ENCODE assay signal across 9 mouse cellular contexts in the genomic region with DNA sequence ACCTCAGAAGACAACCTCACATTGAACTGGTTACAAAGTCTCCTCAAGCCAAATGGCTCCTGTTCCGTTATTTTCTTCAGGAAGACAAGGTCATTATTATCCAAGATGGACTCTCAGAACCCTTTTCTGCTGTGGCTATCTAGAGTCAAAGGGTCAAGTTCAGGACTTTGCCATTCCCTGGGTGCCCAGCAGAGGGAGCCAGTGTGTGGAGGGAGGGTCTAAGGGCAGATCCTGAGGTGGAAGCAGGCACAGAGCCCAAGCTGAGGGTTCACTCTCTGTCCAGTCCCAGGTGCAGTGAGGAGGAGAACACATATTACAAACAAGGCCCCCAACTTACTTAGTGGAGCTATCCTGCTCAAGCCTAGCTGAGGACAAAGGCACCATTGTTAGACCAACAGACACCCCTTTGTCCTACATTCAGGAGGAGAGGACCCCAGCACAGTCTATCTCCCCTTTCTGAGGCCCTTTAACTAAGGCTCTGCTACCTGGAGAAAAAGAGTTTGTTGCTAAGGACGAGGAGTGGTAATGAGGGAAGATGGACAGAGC. TPM values are rescaled to one million over a fixed set of nuclear protein-coding genes. Genes with fewer than 3 reads are reported as not detected.
A peak's percentile ranks its signal among the peaks of the same experiment; 100 is the strongest.
DNase-seq lines count a peak whose midpoint lies in the region; ATAC-seq and TF ChIP-seq lines count a peak whose summit lies in the region.
"Had no signal": no experiment of that assay in that cellular context is flagged by ENCODE, and none has a peak within 500 bp of the region (broad histone marks: within the 10 kb centered on the region; RNA-seq: fewer than 3 reads in every experiment).

No protein-coding gene starts in this region.

- peaks cover 2% of the 10 kb centered on the region; the same call in 1 of the 2 replicates for H3K4me1 ChIP-seq in bone marrow macrophage, adult 2 months (ENCODE audit: control insufficient read depth, insufficient read depth, low read length)
- no peaks in the 10 kb centered on the region for H3K4me1 ChIP-seq in intestine, postnatal 0 days (replicated peaks; ENCODE audit: control insufficient read depth, insufficient read depth, low read length)
- peaks cover 26% of the 10 kb centered on the region for H3K4me1 ChIP-seq in liver, postnatal 0 days (ENCODE audit: insufficient read depth)

- 0 out of 2 replicates have a peak, but pooled peaks have one; percentile 12 for ATAC-seq in intestine, postnatal 0 days
- peak; percentile 19; the same call in 1 of the 2 replicates for ATAC-seq in liver, postnatal 0 days

- intact Hi-C loops in gastrocnemius, adult 2 months (cut with DNase I), result loop anchor here (1.0 to 2.0 kb wide), 2 partner anchors 31 to 57 kb away; no protein-coding TSS in a partner anchor

- WGBS in intestine, postnatal 0 days, result 22% methylated on average over 2 of the region's 2 CpGs
- WGBS in liver, postnatal 0 days (ENCODE audit: insufficient replicate concordance), result 26% methylated on average over 2 of the region's 2 CpGs

- peak; percentile 63 for DNase-seq in ovary, postnatal 14 days (ENCODE audit: low spot score)
- DNase-seq in ovary, postnatal 10 days (ENCODE audit: low spot score), result no peak
- peak; percentile 85 for DNase-seq in gastrocnemius, adult 2 months
- peak; percentile 92 for DNase-seq in liver, postnatal 0 days
- DNase-seq in retina, postnatal 7 days (ENCODE audit: low read depth, low spot score), result peak; percentile 33
- peak; percentile 58 to 74 for DNase-seq in urinary bladder, postnatal 4 days (ENCODE audit: low spot score in 2 of 2)

- no peaks in the 10 kb centered on the region for H3K9me3 ChIP-seq in intestine, postnatal 0 days (ENCODE audit: control insufficient read depth)
- no peaks in the 10 kb centered on the region for H3K9me3 ChIP-seq in liver, postnatal 0 days (ENCODE audit: low read length)
- H3K9me3 ChIP-seq: stomach, embryonic 15.5 days had no signal

- TF ChIP-seq EP300 in liver, postnatal 0 days (IDR thresholded peaks at IDR 0.05; ENCODE audit: low read depth), result no peak

- H3K4me2 ChIP-seq in intestine, postnatal 0 days (replicated peaks; ENCODE audit: low read depth), result no peak overlapping the region
- H3K4me2 ChIP-seq in liver, postnatal 0 days (ENCODE audit: low read depth, low read length), result peak overlapping the region; percentile 81
- H3K4me2 ChIP-seq: stomach, embryonic 15.5 days had no signal

- H3K27ac ChIP-seq in bone marrow macrophage, adult 2 months (ENCODE audit: insufficient read depth, low read depth, low read length), result no peak overlapping the region
- H3K27ac ChIP-seq in gastrocnemius, adult 2 months, result no peak overlapping the region
- H3K27ac ChIP-seq in intestine, postnatal 0 days (ENCODE audit: low read depth, low read length), result no peak overlapping the region
- H3K27ac ChIP-seq in liver, postnatal 0 days (ENCODE audit: low read depth), result peak overlapping the region; percentile 91
- H3K27ac ChIP-seq: stomach, embryonic 15.5 days had no signal

- no peaks in the 10 kb centered on the region for H3K27me3 ChIP-seq in intestine, postnatal 0 days (replicated peaks; ENCODE audit: control insufficient read depth, insufficient read depth, low read length)
- no peaks in the 10 kb centered on the region for H3K27me3 ChIP-seq in liver, postnatal 0 days (ENCODE audit: insufficient read depth, low read length)
- H3K27me3 ChIP-seq: stomach, embryonic 15.5 days had no signal

- peak; percentile 96 for TF ChIP-seq CTCF in bone marrow macrophage, adult 2 months (IDR thresholded peaks at IDR 0.05; ENCODE audit: low read depth, low read length)
- TF ChIP-seq CTCF in gastrocnemius, adult 2 months (IDR thresholded peaks at IDR 0.05), result peak; percentile 96
- TF ChIP-seq CTCF in intestine, postnatal 0 days (IDR thresholded peaks at IDR 0.05; ENCODE audit: low read depth), result peak; percentile 95
- TF ChIP-seq CTCF in liver, postnatal 0 days (IDR thresholded peaks at IDR 0.05; ENCODE audit: low read depth), result peak; percentile 99

- H3K36me3 ChIP-seq in intestine, postnatal 0 days (ENCODE audit: control insufficient read depth, insufficient read depth), result peaks cover 35% of the 10 kb centered on the region
- peaks cover 61% of the 10 kb centered on the region for H3K36me3 ChIP-seq in liver, postnatal 0 days (replicated peaks; ENCODE audit: insufficient read depth, low read length)

- no peak overlapping the region for H3K4me3 ChIP-seq in bone marrow macrophage, adult 2 months (ENCODE audit: insufficient read depth, low read length)
- H3K4me3 ChIP-seq in gastrocnemius, adult 2 months, result no peak overlapping the region
- H3K4me3 ChIP-seq in intestine, postnatal 0 days (ENCODE audit: low read depth, low read length), result no peak overlapping the region
- peak overlapping the region; percentile 67 for H3K4me3 ChIP-seq in liver, postnatal 0 days (ENCODE audit: low read depth, low read length)
- H3K4me3 ChIP-seq: stomach, embryonic 15.5 days had no signal

- no peak overlapping the region for H3K9ac ChIP-seq in intestine, postnatal 0 days (ENCODE audit: low read depth, low read length)
- H3K9ac ChIP-seq in liver, postnatal 0 days (replicated peaks), result peak overlapping the region; percentile 83
- H3K9ac ChIP-seq: stomach, embryonic 15.5 days had no signal

- TF ChIP-seq POLR2A in bone marrow macrophage, adult 2 months (IDR thresholded peaks at IDR 0.05; ENCODE audit: borderline replicate concordance, low read depth, low read length), result no peak

RNA-seq across cellular contexts. Expression of gene Nfe2, which starts 7.9 kb away (rescaled TPM):
- polyA plus RNA-seq in bone marrow macrophage, adult 2 months (2012; ENCODE audit: insufficient read depth, insufficient read length, missing spikeins), result 0.88 and 1.7 TPM in 2 replicates
- total RNA-seq in gastrocnemius, adult 2 months (2021), result not detected
- 0.82 and 0.90 TPM in 2 replicates for polyA plus RNA-seq in intestine, postnatal 0 days (2015; fragmentation: Nextera tagmentation; extraction: Ambion mirVana)
- 85.8 and 89.1 TPM in 2 replicates for polyA plus RNA-seq in liver, postnatal 0 days (2015; fragmentation: Nextera tagmentation; extraction: Ambion mirVana)

RNA-seq across cellular contexts. Expression of gene Hnrnpa1, which starts 10.0 kb away (rescaled TPM):
- 154 and 160 TPM in 2 replicates for polyA plus RNA-seq in bone marrow macrophage, adult 2 months (2012; ENCODE audit: insufficient read depth, insufficient read length, missing spikeins)
- 10 to 100 TPM; 93.9 to 98.7 TPM for total RNA-seq in gastrocnemius, adult 2 months (2021)
- 219 and 224 TPM in 2 replicates for polyA plus RNA-seq in intestine, postnatal 0 days (2015; fragmentation: Nextera tagmentation; extraction: Ambion mirVana)
- 126 and 151 TPM in 2 replicates for polyA plus RNA-seq in liver, postnatal 0 days (2015; fragmentation: Nextera tagmentation; extraction: Ambion mirVana)

RNA-seq across cellular contexts. Expression of gene Cbx5, which starts 10.7 kb away (rescaled TPM):
- 33.5 and 37.2 TPM in 2 replicates for polyA plus RNA-seq in bone marrow macrophage, adult 2 months (2012; ENCODE audit: insufficient read depth, insufficient read length, missing spikeins)
- total RNA-seq in gastrocnemius, adult 2 months (2021), result 10 to 100 TPM; 24.4 to 36.6 TPM
- polyA plus RNA-seq in intestine, postnatal 0 days (2015; fragmentation: Nextera tagmentation; extraction: Ambion mirVana), result 24.0 TPM in 2 replicates
- 19.0 and 23.3 TPM in 2 replicates for polyA plus RNA-seq in liver, postnatal 0 days (2015; fragmentation: Nextera tagmentation; extraction: Ambion mirVana)

RNA-seq across cellular contexts. Expression of gene Copz1, which starts 22.2 kb away (rescaled TPM):
- 129 and 132 TPM in 2 replicates for polyA plus RNA-seq in bone marrow macrophage, adult 2 months (2012; ENCODE audit: insufficient read depth, insufficient read length, missing spikeins)
- total RNA-seq in gastrocnemius, adult 2 months (2021), result 10 to 100 TPM; 38.5 to 41.4 TPM
- 248 and 253 TPM in 2 replicates for polyA plus RNA-seq in intestine, postnatal 0 days (2015; fragmentation: Nextera tagmentation; extraction: Ambion mirVana)
- polyA plus RNA-seq in liver, postnatal 0 days (2015; fragmentation: Nextera tagmentation; extraction: Ambion mirVana), result 110 and 121 TPM in 2 replicates

Comparison
In these comparisons a context has a peak if more than half of its experiments do, and no peak if none do; other contexts are left out.
1. RNA of gene Nfe2, which starts 7.9 kb away (polyA plus RNA-seq): 85.8 to 89.1 TPM in liver, postnatal 0 days; 0.88 to 1.7 TPM in bone marrow macrophage, adult 2 months and 0.82 to 0.90 TPM in intestine, postnatal 0 days; every median in the first group is over 10 times any median in the second.
2. Peak in every context shown above with its lines, with median percentiles within 50 percentile points of each other: CTCF ChIP-seq.